Mouse (Mus musculus) adrenal gland, adult 18-20 months (tissue): ENCODE results near the gene Aldh4a1. TPM values are rescaled to one million over a fixed set of nuclear protein-coding genes. Genes with fewer than 3 reads are reported as not detected.
A peak's percentile ranks its signal among the peaks of the same experiment; 100 is the strongest.

ENCODE experiments used
- DNase-seq, 2 experiments: peaks; one replicate each; pipeline ENCODE4 v3.0.0; 2021 to 2022; ENCODE audit warnings: low spot score in 2 of 2
- total RNA-seq, 2 experiments: library from RNA; stranded (reverse); gene quantifications; 1 replicate in 1 of 2; 2 replicates in 1 of 2; pipeline ENCODE4 v1.2.3; 2021

Aldh4a1 gene
- total RNA-seq, 2 experiments from 2014 or later: 65.2 to 141 TPM

DNA sequence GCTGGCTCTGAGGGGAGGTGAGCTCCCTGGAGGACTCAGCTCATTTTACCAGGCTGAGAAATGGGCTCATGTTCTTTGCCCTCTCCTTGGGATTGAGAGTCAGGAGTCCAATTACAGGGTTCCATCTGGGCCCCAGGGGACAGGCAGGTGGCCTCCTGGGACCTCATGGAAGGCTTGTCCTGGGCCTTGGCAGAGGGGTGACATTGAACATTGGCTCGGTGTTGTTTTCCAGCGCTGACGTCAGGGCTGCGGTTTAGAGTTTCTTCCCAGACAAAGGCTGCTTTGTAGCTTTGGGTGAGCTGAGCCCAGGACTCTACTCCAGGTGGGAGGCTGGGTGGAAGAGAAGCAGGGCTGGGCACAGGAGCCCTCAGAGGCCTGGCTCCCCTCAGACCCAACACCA, 34.9 kb upstream of the Aldh4a1 start:
- DNase-seq: no peak

DNA sequence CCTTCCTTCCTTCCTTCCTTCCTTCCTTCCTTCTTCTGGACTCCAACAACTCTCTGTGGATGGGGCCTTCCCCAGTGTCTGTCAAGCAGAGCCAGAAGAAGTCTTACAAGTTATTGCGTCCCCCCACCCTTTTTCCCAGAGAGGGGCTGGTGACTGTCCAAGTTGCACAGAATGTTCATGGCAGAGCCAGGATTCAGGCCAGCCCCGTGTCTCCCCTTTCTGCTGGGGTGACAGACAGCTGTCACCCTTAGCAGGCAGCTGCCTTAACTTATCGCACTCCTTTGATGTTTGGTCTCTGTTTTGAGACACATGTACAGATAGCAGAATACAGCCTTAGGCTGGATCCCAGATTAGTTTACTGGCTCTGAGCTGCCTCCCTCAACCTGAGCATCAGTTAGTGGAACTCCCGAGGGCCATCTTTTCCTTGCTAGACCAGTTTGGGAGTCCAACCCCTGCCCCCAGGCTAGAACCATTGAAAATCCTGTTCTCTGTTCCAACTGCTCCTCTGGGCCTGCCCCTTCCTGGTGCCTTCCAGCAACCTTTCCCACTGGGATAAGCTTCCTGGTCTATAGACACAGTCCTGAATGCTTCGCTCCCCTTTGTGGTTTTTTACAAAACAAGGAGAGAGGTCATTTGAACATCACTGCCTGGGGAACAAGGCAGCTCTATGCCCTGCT, 33.2 kb upstream of the Aldh4a1 start:
- no peak for DNase-seq

DNA sequence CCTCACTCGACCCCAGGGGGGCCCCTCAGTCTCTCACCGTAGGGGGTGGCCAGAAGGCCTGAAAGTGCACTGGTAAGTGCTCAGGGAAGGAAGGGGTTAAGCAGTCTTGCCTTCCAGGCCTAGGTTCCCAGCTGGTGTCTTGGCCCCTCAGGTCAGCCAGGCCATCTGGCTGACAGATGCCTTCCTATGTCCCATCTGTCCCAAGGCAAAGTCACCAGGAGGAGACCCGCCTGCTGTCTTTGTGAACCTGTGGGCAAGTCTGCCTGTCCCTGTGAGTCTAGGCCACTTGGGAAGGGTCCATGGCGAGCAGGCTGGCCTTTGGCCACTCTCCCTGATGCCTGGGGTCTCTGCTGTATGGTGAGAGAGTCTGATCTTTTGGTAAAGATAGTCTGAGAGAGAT, 32.2 kb upstream of the Aldh4a1 start:
- no peak for DNase-seq

GRCm38 (mm10) chr4:139592895-139593294, 29.8 kb upstream of the Aldh4a1 start:
- DNase-seq: no peak

GRCm38 (mm10) chr4:139593383-139593782, 29.3 kb upstream of the Aldh4a1 start:
- no peak for DNase-seq

DNA sequence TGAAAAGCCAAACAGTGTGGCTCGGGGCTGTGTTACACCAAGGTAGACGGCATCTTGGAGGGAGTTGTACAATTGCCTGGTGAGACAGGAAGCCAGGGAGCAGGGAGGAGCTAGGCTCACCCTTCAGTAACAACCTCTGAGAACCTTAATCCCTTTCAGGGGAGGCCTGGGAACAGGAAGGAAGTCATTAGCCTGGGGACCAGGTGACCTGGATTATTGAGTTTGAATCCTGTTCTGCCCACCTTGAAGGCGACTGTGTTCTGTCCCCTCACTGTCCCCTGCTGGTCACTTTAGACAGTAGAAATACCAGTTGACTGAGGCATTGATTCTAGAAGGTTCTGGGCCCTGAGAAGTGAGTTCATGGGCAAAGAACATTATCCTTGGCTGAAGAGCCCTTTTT, 28.6 kb upstream of the Aldh4a1 start:
- no peak for DNase-seq

DNA sequence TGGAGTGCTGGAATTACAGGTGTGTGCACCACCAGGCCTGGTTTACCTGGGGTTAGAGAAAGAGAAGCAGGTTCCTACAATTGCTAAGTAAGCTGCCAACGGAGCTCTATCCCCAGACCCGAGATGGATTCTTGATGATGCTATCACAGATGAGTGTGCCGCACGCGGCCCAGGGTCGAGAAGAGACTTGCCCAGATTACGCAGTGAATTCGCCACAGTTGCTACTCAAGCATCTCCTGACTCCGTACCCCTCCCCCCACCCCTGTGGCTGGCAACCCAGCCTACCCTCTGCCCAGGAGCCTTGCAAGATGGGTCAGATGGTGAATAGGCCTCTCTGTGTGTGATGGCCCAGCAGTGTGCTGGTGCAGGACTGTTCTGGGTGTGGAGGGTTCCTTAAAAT, 26.0 kb upstream of the Aldh4a1 start:
- no peak for DNase-seq

- no peak for DNase-seq
These were observed 25.1 kb upstream of the Aldh4a1 start for GRCm38 (mm10) chr4:139597286-139598284.

DNA sequence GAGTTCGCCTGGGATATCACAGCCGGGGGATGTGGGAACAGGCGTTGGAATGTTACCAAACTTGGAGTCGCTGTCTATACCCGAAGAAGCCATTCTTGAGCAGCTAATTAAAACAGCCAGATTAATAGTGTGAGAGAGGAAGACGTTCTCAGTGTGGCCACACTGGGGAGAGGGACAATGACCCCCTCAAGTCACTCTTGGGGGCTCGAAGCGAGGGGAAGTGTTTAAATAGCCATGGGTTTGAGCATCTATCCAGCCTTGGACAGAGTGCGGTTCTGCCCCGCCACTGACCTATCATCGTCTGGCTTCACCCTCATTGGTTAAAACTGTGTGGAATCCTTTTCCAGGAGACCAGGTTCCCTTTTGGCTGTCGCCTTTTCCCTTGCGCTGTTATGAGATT, 24.3 kb upstream of the Aldh4a1 start:
- DNase-seq: no peak

DNA sequence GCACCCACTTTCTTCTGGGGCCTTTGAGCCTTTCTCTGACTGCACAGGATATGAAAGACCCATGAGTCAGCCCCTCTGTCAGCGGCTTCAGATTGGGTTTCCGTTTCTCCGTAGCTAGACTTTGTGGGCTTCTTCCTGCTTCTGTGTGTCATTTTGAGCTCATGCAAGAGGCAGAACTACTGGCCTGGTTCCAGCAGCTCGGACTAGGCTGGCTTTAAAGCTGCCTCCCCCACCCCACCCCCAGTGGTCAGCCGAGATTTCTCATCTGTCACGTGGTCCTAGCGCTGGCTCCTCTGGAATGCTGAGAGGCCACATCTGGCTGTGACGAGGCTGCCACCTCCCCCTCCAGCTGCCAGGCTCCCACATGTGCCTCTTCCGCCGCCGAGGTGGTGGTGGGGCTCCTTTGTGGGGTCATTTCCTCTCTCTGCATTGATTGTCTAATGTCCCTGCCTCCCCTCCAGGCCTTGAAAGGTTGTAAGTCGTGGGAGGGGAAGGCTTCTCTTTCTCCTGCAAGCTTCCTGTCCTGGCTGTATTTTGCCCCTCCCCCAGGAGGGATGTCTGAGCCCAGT, 23.6 kb upstream of the Aldh4a1 start:
- peak; percentile 83 to 85 for DNase-seq

DNA sequence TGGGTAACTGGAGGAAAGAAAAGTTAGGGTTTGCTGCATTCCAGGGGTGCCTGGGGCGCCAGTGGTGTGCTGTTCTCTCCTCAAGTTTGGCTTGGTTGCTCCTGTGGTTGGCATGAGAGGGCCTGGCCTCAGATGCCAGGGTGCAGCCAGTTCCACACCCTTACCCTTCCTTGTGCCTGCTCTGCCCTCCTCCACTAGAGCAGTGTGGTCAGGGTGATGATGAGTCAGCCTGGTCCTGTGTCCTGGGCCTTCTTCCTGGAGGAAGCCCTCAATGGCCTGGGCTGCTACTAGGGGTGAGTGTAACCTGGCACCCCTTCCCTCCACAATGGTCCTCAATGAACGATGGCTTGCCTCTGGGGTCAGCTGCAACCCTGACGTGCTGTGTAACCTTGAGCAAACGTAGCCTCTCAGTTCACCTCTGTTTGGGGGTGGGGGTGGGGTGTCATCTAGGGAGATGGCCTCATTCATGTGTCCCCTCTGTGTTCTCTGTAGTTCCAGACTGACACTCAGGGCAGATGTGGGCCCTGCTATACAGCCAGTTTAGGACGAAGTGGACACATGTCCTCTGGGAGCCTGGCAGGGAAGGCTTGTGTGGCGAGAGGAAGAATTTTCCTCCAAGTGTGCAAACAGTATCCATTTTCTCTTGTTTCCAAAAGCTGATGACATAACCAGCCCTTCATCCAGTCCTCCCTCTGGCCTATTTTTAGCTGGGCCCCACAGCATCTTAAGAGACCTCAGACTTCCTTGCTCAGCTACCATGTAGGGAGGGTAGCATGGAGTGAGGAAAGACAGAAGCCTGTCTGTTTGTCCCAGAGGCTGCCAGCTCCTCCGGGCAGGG, 20.9 kb upstream of the Aldh4a1 start:
- no peak for DNase-seq

DNA sequence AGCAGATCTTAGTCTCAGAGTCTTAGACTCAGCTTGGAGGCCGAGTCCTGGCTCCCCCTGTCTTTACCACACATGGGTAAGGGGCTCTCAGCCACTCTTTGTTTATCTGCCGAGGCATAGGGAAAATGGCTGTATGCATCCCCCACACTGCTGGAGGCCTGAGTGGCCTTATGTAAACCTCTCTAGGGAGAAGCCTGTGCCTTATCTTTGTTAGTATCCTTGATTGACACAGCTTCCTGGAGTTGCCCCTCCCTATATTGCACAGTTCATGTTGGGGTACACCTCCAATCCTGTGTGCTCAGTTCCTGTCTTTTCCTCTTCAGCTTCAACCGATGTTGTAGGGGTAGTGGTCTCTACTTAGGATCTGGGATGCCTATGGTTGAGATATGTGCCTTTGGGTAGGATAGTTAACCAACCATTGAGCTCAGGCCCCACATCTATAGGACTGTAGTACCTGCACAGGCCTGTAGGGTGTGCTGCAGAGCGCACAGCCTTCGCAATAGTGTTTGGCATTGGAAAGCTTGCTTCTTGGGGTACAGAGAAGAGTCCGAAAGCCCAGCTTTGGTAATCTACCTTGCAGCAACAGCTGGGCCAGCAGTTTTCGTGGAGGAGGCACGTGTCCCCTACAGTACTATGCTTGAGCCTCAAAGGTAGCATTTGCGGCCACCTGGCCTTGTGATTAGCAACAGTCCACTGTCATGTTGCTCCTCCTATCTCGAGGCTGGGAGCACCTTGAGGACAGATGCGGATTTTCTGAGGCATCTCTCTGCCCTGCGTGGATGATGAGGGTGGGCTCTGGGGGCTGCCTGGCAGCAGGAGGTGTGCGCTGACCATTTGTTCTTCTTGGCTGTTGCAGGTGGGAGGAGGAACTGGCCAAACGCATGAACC, 20.1 kb upstream of the Aldh4a1 start, which contains the start of gene Gm21969:
Gene Gm21969 (plus strand): TSS at position 830 of the 888 bp plus-strand sequence.
- peak; percentile 54 to 67 for DNase-seq

DNA sequence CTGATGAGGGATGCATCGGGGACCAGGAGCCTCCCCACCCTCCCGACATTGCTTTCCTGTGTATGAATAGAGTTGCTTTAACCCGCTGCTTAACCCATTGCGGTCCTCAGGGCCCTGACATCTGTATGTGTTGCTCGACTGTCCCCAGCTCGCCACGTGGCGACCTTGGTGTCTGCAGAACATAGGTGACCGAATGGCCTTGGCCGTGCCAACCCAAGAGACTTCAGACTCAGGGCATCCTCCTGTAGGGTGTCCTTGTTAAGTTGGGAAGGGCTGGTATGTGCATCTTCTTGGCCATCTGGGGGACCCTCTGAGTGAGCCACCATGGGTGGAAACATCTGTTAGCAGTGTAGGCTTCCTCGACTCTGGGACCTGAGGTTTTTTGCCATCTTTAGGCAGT, 17.4 kb upstream of the Aldh4a1 start:
- DNase-seq: no peak

- no peak for DNase-seq
These were observed 15.9 kb upstream of the Aldh4a1 start for GRCm38 (mm10) chr4:139606732-139607131.

DNA sequence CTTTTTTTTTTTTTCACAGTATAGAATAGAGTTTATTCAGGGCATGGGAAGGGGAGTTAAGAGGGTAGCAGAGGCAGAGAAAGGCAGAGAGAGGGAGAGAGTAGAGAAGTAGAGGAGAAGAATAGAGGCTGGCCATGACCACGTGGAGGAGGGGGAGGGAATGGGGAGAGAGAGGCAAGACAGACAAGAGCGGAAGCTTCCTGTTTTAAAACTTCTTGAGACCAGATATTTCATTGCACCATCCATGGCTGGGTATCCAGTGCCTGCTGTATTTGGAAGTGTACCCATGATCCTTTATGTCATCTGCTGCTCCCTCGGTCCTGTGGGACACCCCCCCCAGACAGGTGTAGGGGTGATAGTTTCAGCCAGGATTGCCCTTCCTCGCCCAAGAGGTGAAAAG, 13.7 kb upstream of the Aldh4a1 start:
- DNase-seq: no peak

DNA sequence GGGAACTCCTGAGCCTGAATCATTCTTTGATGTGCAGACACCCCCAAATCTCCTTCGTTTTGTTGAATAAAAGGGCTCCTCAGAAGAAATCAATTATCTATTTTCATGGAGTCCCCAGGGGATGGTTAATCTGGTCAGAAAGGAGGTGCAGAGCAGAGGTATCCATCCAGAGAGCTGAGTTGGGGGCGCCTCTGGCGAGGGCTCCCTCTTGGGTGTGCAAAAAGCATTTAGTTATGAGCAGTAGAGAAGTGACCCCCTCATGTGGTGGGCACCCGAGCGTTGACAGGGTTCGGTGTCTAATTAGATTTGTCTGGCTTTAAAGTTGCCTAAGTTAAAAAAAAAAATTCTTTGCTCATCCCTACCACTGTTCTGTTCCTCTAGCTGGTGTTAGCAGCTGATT, 11.7 kb upstream of the Aldh4a1 start:
- DNase-seq: no peak

DNA sequence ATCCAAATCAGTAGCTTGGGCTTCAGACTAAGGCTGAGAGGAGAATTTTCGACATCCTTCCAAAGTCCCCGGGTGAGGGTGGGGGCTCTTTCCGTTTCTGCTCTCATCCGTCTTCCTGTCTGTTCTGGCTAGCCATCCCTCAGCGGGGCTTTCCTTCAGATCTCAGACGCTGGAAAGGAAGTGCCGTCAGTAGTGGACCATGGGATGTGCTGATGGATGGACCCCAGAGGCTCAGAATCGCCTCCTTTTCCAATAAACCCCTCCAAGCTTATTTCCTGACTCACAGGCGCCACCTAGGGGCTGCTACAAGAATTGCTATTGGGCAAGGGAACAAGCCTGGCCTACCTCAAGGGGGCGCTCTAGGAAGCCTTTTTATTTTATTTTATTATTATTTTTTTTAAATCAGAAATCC, 11.1 kb upstream of the Aldh4a1 start:
- peak; percentile 79 to 90 for DNase-seq

DNA sequence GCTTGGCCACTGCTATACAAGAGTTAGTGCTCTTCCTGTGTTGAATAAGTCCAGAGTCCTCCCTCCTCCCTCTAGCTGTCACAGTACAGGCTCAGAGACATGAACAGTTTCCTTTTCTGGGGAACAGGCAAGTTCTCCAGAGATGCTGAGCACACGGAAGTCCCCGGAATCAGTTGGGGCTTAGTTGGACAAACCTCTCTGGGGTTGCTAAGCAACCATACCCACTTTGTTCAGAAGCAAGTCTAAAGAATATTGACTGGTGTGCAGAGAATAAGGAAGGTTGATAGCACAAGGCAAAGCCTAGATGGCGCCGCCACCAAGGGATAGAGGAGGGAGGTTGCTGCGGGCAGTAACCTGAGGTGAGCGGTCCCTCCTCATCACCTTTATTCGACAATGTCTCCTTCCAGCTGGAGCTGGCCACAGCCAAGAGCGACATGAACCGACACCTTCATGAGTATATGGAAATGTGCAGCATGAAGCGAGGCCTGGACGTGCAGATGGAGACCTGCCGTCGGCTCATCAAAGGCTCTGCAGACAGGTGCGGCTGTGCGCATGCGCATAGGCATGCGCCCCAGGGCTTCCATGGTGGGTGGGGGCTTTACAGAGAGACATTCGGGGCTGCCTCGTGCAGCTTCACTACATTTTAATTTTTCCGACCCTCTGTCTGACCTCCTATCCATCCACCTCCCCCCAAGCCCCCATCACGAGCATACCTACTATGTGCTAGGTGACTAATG, 8.0 kb upstream of the Aldh4a1 start:
- DNase-seq: no peak
